Mouse (Mus musculus): ENCODE measurements around the gene Krtap4-7.
"Not testable (repeated sequence)": the region's sequence is repeated elsewhere in the genome, so short reads cannot be mapped to it uniquely, and the experiment has no call there.

DNA sequence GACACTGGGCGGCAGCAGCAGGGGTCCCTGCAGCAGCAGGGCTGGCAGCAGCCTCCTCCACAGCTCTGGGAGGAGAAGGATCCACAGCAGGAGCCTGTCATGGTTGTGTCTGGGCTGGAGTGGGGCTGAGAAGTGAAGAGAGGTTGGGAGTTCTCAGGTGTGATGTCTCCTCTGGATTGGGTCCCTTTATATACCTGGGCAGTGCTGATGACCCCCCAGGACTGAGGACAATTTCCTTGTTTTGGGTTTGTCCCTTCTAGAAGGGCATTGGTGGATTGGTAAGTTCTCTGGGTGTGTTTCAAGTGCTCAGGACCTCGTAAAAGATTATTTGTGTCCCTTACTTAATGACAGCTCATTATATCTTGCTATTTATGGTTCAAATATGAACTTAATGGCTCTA lies 33.8 kb downstream of the Krtap4-7 start, which contains the start of gene Gm11937:
- not testable (repeated sequence) for TF ChIP-seq CTCF (IDR thresholded peaks at IDR 0.05; ENCODE audit: extremely low read depth, insufficient read length, insufficient replicate concordance, low read depth, low read length); POLR2A (IDR thresholded peaks at IDR 0.05; ENCODE audit: low read depth, low read length)

Measured in small intestine, adult 2 months (tissue).